Mouse (Mus musculus): ENCODE results near the gene Qprt.

Qprt gene

GRCm38 (mm10) chr7:127077692-127078091 is 44.3 kb downstream of the Qprt start:
- in situ Hi-C loops (cut with MboI; ENCODE audit: unreplicated experiment in 2 of 2): no loop called here

DNA sequence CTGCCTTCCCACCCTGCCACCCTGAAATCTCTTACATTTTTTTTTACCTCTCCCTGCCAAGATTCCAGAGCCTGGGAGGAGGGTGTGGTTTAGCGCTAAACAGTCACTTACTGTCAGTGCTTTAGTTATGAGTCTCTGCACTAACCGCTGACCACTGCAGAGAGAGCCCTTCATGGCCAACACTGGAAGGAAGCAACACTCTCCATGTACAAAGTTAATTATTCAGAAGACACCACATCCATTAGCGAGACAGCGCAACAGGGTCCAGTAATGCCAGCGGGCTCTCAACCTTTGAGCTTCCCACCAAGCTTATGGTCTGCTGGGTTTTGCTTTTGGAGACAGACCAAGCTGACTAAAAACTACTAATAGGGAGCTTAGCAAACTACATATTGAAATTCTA is 45.8 kb downstream of the Qprt start:
- in situ Hi-C loops (cut with MboI; ENCODE audit: unreplicated experiment in 2 of 2): no loop called here

GRCm38 (mm10) chr7:127073221-127073620 is 48.8 kb downstream of the Qprt start:
- in situ Hi-C loops (cut with MboI; ENCODE audit: unreplicated experiment in 2 of 2): no loop called here

DNA sequence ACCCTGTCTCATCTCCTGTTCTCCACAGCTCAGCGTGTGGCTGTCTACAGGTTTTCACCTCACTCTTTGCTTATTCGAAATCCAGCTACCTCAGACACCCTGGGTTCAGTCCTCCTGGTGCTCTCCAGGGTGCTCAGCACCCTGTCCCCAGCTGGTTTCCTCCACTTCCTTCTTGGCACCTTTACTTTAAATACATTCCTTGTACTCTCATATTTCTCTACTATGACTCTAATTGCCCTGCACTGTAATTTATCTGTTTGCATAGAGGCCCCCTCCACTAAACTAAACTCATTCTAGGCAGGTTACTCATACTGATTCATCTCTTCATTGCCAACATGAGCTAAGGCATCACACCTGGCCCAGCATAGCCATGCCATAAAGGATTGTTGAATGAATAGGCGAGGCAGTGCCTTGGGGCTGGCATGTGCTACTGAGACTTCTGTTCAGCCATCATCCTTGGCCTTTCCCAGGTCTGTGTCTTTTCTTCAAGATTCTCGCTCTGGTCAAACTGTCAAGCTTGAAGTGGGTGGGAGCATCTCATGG is 51.1 kb downstream of the Qprt start:
- in situ Hi-C loops (cut with MboI; ENCODE audit: unreplicated experiment in 2 of 2): no loop called here

- in situ Hi-C loops (cut with MboI; ENCODE audit: unreplicated experiment in 2 of 2): loop anchor here (5.0 kb wide), 1 partner anchor 36 kb away; no protein-coding TSS in a partner anchor
Observed at GRCm38 (mm10) chr7:127066317-127066716, 55.7 kb downstream of the Qprt start.

GRCm38 (mm10) chr7:127065538-127065937 is 56.5 kb downstream of the Qprt start:
- in situ Hi-C loops (cut with MboI; ENCODE audit: unreplicated experiment in 2 of 2): loop anchor here (5.0 kb wide), 1 partner anchor 37 kb away; no protein-coding TSS in a partner anchor

Data from v-Abl transformed pro-B cells (cell line).